Mouse (Mus musculus) cortical plate, adult 2 months (tissue): ENCODE measurements at regions not wholly inside any gene's neighbourhood (a gene's known extent, or its start where the extent isn't known, plus 50 kb on each side); places are given as distances from the start of the nearest gene placed in this dataset.

Experiments
- CTCF ChIP-seq: fragments of 200-500 bp; IDR thresholded peaks from 2 replicates; pipeline ENCODE4 v1.5.1; 2011; ENCODE audit warnings: mild to moderate bottlenecking, control low read depth, low read length; ENCODE audit not compliant: insufficient read depth; ENCODE audit errors: extremely low read depth
- POLR2A ChIP-seq: fragments of 200-500 bp; IDR thresholded peaks from 2 replicates; pipeline ENCODE4 v1.6.1; 2011; ENCODE audit warnings: mild to moderate bottlenecking, low read length, control low read depth; ENCODE audit not compliant: insufficient read depth; ENCODE audit errors: extremely low read depth

- TF ChIP-seq CTCF: no peak
- TF ChIP-seq POLR2A: no peak
Observed at GRCm38 (mm10) chr14:100412211-100412610, 127.7 kb upstream of the Klf12 start.
